Mouse (Mus musculus): Measurements from ENCODE around the gene Mlec.

GRCm38 (mm10) chr5:115133358-115134066 lies 24.5 kb downstream of the Mlec start:
- TF ChIP-seq CTCF (IDR thresholded peaks at IDR 0.05; ENCODE audit: extremely low read depth, insufficient read depth, insufficient read length, insufficient replicate concordance) (no peak), POLR2A (IDR thresholded peaks at IDR 0.05; ENCODE audit: low read depth, low read length) (no peak)
